Mouse (Mus musculus) C2C12 (cell line): ENCODE measurements around the gene Ccl6. TPM values are rescaled to one million over a fixed set of nuclear protein-coding genes. Genes with fewer than 3 reads are reported as not detected.

Experiments
- H3K27me3 ChIP-seq: one replicate; pipeline ENCODE4 v1.6.1; 2011; ENCODE audit not compliant: control insufficient read depth, insufficient read depth, insufficient read length
- H3K36me3 ChIP-seq: one replicate; pipeline ENCODE4 v1.6.1; 2011; ENCODE audit not compliant: control insufficient read depth, insufficient read depth
- H3K4me3 ChIP-seq: one replicate; pipeline ENCODE4 v1.5.1; 2011; ENCODE audit warnings: mild to moderate bottlenecking, control low read depth; ENCODE audit not compliant: poor library complexity, insufficient read depth, severe bottlenecking
- H3K79me2 ChIP-seq: one replicate; pipeline ENCODE4 v1.6.1; 2011; ENCODE audit not compliant: control insufficient read depth, insufficient read depth
- H3K79me3 ChIP-seq: one replicate; pipeline ENCODE4 v1.6.1; 2011; ENCODE audit warnings: low read depth, control low read depth
- H3ac ChIP-seq: one replicate; pipeline ENCODE3; 2011; ENCODE audit warnings: low read depth; ENCODE audit not compliant: control insufficient read depth, insufficient read length
- CEBPB ChIP-seq: IDR thresholded peaks from one replicate; pipeline ENCODE4 v1.6.1; 2011; ENCODE audit warnings: low read depth, mild to moderate bottlenecking, control low read depth, moderate library complexity
- CTCF ChIP-seq: IDR thresholded peaks from one replicate; pipeline ENCODE4 v1.5.1; 2011; ENCODE audit not compliant: control insufficient read depth, insufficient read depth, insufficient read length
- FOSL1 ChIP-seq: IDR thresholded peaks from one replicate; pipeline ENCODE4 v1.8.0; 2011; ENCODE audit warnings: mild to moderate bottlenecking, low read length; ENCODE audit not compliant: poor library complexity, insufficient read depth, severe bottlenecking
- MAX ChIP-seq: IDR thresholded peaks from one replicate; pipeline ENCODE4 v1.6.1; 2011; ENCODE audit warnings: mild to moderate bottlenecking, control low read depth
- MYOD1 ChIP-seq: IDR thresholded peaks from one replicate; pipeline ENCODE4 v1.6.1; 2011; ENCODE audit warnings: low read depth; ENCODE audit not compliant: control insufficient read depth, insufficient read length
- MYOG ChIP-seq: IDR thresholded peaks from one replicate; pipeline ENCODE4 v1.6.1; 2011; ENCODE audit not compliant: control insufficient read depth, insufficient read length; ENCODE audit errors: extremely low read depth
- USF1 ChIP-seq: IDR thresholded peaks from one replicate; pipeline ENCODE4 v1.6.1; 2011; ENCODE audit warnings: low read depth, mild to moderate bottlenecking, control low read depth, moderate library complexity
- polyA plus RNA-seq: library from polyadenylated mRNA; unstranded; fragments of >200 nt; fragmentation: generic; extraction: Trizol; gene quantifications from one replicate; pipeline ENCODE4 v1.2.1, GENCODE M21; 2012; ENCODE audit warnings: missing spikeins

Ccl6 gene
- polyA plus RNA-seq, 1 experiment, result not detected

DNA sequence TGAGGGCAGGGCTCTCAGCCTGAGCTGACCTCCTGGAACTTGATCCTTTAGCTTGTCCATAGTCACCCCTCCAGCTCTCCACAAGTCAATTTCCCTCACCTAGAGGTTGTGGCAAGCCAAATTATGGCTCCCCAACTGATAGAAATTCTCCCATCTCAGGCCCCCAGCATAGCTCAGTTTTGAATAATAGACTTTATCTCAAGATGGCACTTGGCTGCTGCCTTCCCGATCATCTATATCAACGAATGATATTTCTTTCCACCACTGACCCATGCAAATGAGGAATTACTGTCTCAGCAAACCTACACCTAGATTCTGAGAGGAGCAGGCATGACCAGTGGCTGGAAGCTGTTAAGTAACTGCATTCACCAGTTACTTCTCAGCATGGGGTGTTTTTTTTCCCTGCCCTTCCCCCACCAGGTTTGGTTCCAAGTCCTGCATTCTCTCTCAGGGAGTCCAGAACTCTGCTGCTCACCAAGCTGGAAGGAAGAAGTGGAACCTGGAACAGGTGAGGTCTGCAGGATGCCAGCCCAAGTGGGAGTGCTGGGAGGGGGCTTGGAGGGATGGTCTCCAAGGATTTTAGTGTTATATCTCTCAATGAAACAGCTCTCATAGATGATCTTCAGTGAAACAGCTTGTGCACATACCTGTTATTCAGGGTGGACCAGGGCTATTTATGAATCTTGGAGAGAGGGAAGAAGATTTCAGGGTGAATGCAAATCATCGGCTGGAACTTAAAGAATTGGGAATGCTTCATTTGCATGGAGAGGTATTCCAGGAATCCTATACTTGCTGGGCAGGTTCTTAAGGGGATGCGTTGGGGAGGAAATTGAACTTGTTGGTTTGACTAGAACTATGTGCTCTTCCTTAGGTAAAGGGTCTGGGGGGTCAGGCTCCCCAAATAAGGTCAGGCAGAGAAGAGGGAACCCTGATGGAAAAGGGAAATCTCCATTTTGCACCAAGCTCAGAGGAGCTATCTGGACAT is 11.0 kb downstream of the Ccl6 start:
- no peak overlapping the region for H3ac ChIP-seq
- H3K4me3 ChIP-seq, result no peak overlapping the region
- no peaks in the 10 kb centered on the region for H3K36me3 ChIP-seq
- no peaks in the 10 kb centered on the region for H3K79me2 ChIP-seq
- no peaks in the 10 kb centered on the region for H3K79me3 ChIP-seq
- H3K27me3 ChIP-seq, result no peaks in the 10 kb centered on the region
- TF ChIP-seq MAX (no peak), CEBPB (no peak), MYOD1 (no peak), MYOG (no peak), USF1 (no peak), FOSL1 (no peak), CTCF (no peak)

- no peaks in the 10 kb centered on the region for H3K36me3 ChIP-seq
- no peaks in the 10 kb centered on the region for H3K27me3 ChIP-seq
- H3K79me2 ChIP-seq, result no peaks in the 10 kb centered on the region
- no peak overlapping the region for H3K4me3 ChIP-seq
- TF ChIP-seq USF1 (peak; percentile 74), MYOG (no peak), FOSL1 (peak; percentile 43), MYOD1 (no peak), CTCF (no peak)
- no peaks in the 10 kb centered on the region for H3K79me3 ChIP-seq
- H3ac ChIP-seq, result no peak overlapping the region
These were observed 12.1 kb downstream of the Ccl6 start for GRCm38 (mm10) chr11:83580699-83581232.

DNA sequence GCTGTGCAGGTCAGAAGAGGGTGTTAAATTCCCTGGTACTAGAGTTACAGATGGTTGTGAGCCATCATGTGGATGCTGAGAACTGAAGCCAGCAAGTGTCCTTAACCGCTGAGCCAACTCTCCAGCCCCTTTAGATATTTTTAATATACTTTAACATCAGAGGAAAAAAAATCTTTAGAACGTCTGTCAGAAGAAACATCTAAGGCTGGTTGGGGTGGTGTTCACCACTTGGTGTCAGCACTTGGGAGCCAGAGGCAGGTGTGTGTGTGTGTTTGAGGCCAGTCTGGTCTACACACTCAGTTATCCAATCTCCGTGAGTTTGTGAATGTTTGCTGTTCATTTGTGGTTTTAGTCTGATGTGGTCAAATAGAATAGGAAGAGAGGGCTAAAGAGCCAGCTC is 13.9 kb downstream of the Ccl6 start:
- TF ChIP-seq FOSL1 (no peak), MYOD1 (no peak), MYOG (no peak), MAX (no peak), USF1 (no peak), CEBPB (no peak), CTCF (no peak)
- Histone ChIP-seq H3K27me3 (no peaks in the 10 kb centered on the region), H3K36me3 (no peaks in the 10 kb centered on the region), H3ac (no peak overlapping the region), H3K79me2 (no peaks in the 10 kb centered on the region), H3K79me3 (no peaks in the 10 kb centered on the region), H3K4me3 (no peak overlapping the region)

DNA sequence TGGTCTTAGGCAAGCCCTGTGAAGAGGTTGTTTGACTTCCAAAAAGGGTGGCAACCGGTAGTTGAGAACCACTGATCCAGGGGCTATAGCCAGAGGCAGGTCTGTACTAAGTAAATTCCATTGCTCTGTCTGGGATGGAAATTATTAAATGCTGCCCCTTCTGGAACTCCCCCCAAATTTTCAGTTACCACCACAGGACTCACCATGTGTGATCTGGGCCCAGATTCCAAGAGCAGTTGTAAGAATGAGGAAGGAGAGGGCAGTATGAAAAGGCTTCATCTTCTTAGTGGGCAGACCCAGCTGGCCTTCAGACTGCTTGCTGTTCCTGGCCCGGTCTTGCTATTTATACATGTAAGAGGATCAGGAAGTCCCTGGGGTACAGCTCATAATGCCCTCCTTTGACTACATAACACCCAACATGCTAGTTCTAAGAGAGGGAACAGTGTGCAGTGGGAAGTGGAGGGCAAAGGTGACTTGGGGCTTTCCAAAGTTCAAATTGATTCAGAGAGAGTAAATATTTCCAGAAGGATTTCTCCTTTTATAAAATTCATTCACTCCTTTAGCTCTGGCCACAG is 14.6 kb downstream of the Ccl6 start, which contains the start of gene Ccl9:
Gene Ccl9 (minus strand): TSS at position 451 of the 575 bp plus-strand sequence.
- no peak within 1 kb of the TSS for H3K4me3 ChIP-seq
- H3ac ChIP-seq, result no peak within 1 kb of the TSS
- H3K36me3 ChIP-seq, result no peaks in the 10 kb centered on the region
- H3K79me3 ChIP-seq, result no peaks in the 10 kb centered on the region
- peak; percentile 39 for TF ChIP-seq CEBPB
- no peak for TF ChIP-seq MYOD1
- no peaks in the 10 kb centered on the region for H3K27me3 ChIP-seq
- no peaks in the 10 kb centered on the region for H3K79me2 ChIP-seq

DNA sequence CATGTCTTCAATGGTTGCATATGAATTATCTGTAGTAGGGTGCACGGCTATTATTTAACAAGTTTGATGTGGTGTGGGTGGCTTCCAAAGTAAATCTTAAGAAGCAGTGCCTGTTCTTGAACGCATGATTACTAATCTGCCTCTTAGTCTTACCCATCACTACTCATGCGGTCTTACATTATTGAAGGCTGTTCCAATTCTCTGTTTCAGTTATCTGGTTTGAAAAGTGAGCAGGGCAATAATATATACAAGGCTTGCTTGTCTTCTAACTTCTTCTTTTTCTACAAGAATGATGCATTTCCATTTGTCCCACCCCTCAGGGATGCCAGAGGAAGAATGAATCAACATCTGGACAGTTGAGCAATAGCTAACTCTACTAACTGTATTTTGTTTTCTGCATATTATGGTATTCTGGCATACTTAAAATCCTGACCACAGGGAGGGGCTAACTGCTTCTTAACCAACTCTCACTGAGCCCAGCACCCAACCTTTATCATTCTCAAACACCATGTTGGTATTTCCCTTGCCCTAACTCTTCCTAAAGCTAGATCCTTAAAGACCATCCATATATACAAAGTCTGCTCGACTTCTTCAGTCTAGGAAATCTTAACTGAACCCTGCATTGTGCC is 15.8 kb downstream of the Ccl6 start:
- H3K79me3 ChIP-seq, result no peaks in the 10 kb centered on the region
- TF ChIP-seq USF1, result no peak
- peak; percentile 99 for TF ChIP-seq CEBPB
- TF ChIP-seq MYOG, result no peak
- no peak for TF ChIP-seq CTCF
- no peak for TF ChIP-seq FOSL1
- peak; percentile 63 for TF ChIP-seq MAX
- TF ChIP-seq MYOD1, result no peak
- H3K4me3 ChIP-seq, result no peak overlapping the region
- no peaks in the 10 kb centered on the region for H3K79me2 ChIP-seq
- no peak overlapping the region for H3ac ChIP-seq
- no peaks in the 10 kb centered on the region for H3K27me3 ChIP-seq
- no peaks in the 10 kb centered on the region for H3K36me3 ChIP-seq
